Mouse (Mus musculus): ENCODE measurements around the gene Phf3. TPM values are rescaled to one million over a fixed set of nuclear protein-coding genes. Genes with fewer than 3 reads are reported as not detected.
"Not testable (repeated sequence)": the region's sequence is repeated elsewhere in the genome, so short reads cannot be mapped to it uniquely, and the experiment has no call there.

Gene Phf3
- 73.9 TPM for polyA plus RNA-seq (2021)

GRCm38 (mm10) chr1:30873541-30874260 lies at the start of gene Phf3:
Phf3 (minus strand) TSS chr1:30873921.
- CTCF ChIA-PET = interaction anchor here (0.6 kb wide), 1 partner anchor 75 kb away, joined by 3 read pairs; no protein-coding TSS in a partner anchor
- peak; percentile 55 for DNase-seq (ENCODE audit: low read depth, low spot score)
- in situ Hi-C loops (cut with MboI; ENCODE audit: low pct_unique_long_range_greater_than_20kb) = loop anchor here (10.0 kb wide), 1 partner anchor 281 kb away; no protein-coding TSS in a partner anchor
- POLR2A ChIA-PET = no interaction called here
- TF ChIP-seq CTCF (IDR thresholded peaks at IDR 0.05) = peak; percentile 28
- H3K27me3 ChIP-seq = no peaks in the 10 kb centered on the region
- peak; percentile 93 for ATAC-seq

GRCm38 (mm10) chr1:30922237-30922636 lies 48.5 kb upstream of the Phf3 start:
- no peak for TF ChIP-seq CTCF (IDR thresholded peaks at IDR 0.05)
- H3K27me3 ChIP-seq = no peaks in the 10 kb centered on the region
- ChIA-PET POLR2A (no interaction called here), CTCF (interaction anchor here (1.8 kb wide), 1 partner anchor 16 kb away, joined by 4 read pairs; no protein-coding TSS in a partner anchor)
- in situ Hi-C loops (cut with MboI; ENCODE audit: low pct_unique_long_range_greater_than_20kb) = no loop called here
- DNase-seq (ENCODE audit: low read depth, low spot score) (no peak), ATAC-seq (no peak)

- ChIA-PET CTCF (interaction anchor here (1.1 to 1.8 kb wide), 2 partner anchors 9 to 15 kb away, joined by 4 read pairs; no protein-coding TSS in a partner anchor), POLR2A (no interaction called here)
- DNase-seq (ENCODE audit: low read depth, low spot score) (no peak), ATAC-seq (no peak)
- TF ChIP-seq CTCF (IDR thresholded peaks at IDR 0.05) = no peak
- in situ Hi-C loops (cut with MboI; ENCODE audit: low pct_unique_long_range_greater_than_20kb) = no loop called here
- H3K27me3 ChIP-seq = no peaks in the 10 kb centered on the region
Measured at GRCm38 (mm10) chr1:30921252-30921651, 47.5 kb upstream of the Phf3 start.

GRCm38 (mm10) chr1:30920620-30921177 lies 47.0 kb upstream of the Phf3 start:
- in situ Hi-C loops (cut with MboI; ENCODE audit: low pct_unique_long_range_greater_than_20kb) = no loop called here
- DNase-seq (ENCODE audit: low read depth, low spot score) (no peak), ATAC-seq (no peak)
- peak; percentile 58 for TF ChIP-seq CTCF (IDR thresholded peaks at IDR 0.05)
- no peaks in the 10 kb centered on the region for H3K27me3 ChIP-seq
- ChIA-PET POLR2A (no interaction called here), CTCF (interaction anchor here (1.1 kb wide), 1 partner anchor 10 kb away, joined by 4 read pairs; no protein-coding TSS in a partner anchor)

GRCm38 (mm10) chr1:30910172-30910571 lies 36.5 kb upstream of the Phf3 start:
- CTCF ChIA-PET = no interaction called here
- DNase-seq (ENCODE audit: low read depth, low spot score) (no peak), ATAC-seq (no peak)
- H3K27me3 ChIP-seq = no peaks in the 10 kb centered on the region
- in situ Hi-C loops (cut with MboI; ENCODE audit: low pct_unique_long_range_greater_than_20kb) = no loop called here
- POLR2A ChIA-PET = no interaction called here
- TF ChIP-seq CTCF (IDR thresholded peaks at IDR 0.05) = no peak

- DNase-seq (ENCODE audit: low read depth, low spot score) (no peak), ATAC-seq (peak; percentile 67)
- in situ Hi-C loops (cut with MboI; ENCODE audit: low pct_unique_long_range_greater_than_20kb) = no loop called here
- TF ChIP-seq CTCF (IDR thresholded peaks at IDR 0.05) = no peak
- ChIA-PET CTCF (interaction anchor here (1.0 to 1.1 kb wide), 2 partner anchors 11 to 235 kb away, joined by 3 to 5 read pairs; no protein-coding TSS in a partner anchor), POLR2A (interaction anchor here (1.0 kb wide), 1 partner anchor 9 kb away, joined by 3 read pairs; no protein-coding TSS in a partner anchor)
- H3K27me3 ChIP-seq = no peaks in the 10 kb centered on the region
Measured at GRCm38 (mm10) chr1:30908797-30909196, 35.1 kb upstream of the Phf3 start.

- TF ChIP-seq CTCF (IDR thresholded peaks at IDR 0.05) = no peak
- DNase-seq (ENCODE audit: low read depth, low spot score) (peak; percentile 47), ATAC-seq (peak; percentile 98)
- CTCF ChIA-PET = interaction anchor here (0.7 to 1.6 kb wide), 4 partner anchors 8 to 29 kb away, joined by 3 to 5 read pairs (median 3); no protein-coding TSS in a partner anchor
- POLR2A ChIA-PET = no interaction called here
- H3K27me3 ChIP-seq = no peaks in the 10 kb centered on the region
- in situ Hi-C loops (cut with MboI; ENCODE audit: low pct_unique_long_range_greater_than_20kb) = no loop called here
Measured at GRCm38 (mm10) chr1:30903480-30904218, 29.9 kb upstream of the Phf3 start.

GRCm38 (mm10) chr1:30898691-30899090 lies 25.0 kb upstream of the Phf3 start:
- CTCF ChIA-PET = no interaction called here
- H3K27me3 ChIP-seq = no peaks in the 10 kb centered on the region
- ATAC-seq = no peak
- TF ChIP-seq CTCF (IDR thresholded peaks at IDR 0.05) = no peak
- in situ Hi-C loops (cut with MboI; ENCODE audit: low pct_unique_long_range_greater_than_20kb) = no loop called here
- no peak for DNase-seq (ENCODE audit: low read depth, low spot score)
- POLR2A ChIA-PET = no interaction called here

- DNase-seq (ENCODE audit: low read depth, low spot score); CTCF ChIA-PET; POLR2A ChIA-PET; H3K27me3 ChIP-seq; in situ Hi-C loops (cut with MboI; ENCODE audit: low pct_unique_long_range_greater_than_20kb); ATAC-seq: not testable (repeated sequence)
Measured at GRCm38 (mm10) chr1:30895366-30895765, 21.6 kb upstream of the Phf3 start.

GRCm38 (mm10) chr1:30883806-30884205 lies 10.1 kb upstream of the Phf3 start:
- in situ Hi-C loops (cut with MboI; ENCODE audit: low pct_unique_long_range_greater_than_20kb); POLR2A ChIA-PET; ATAC-seq; DNase-seq (ENCODE audit: low read depth, low spot score); CTCF ChIA-PET; H3K27me3 ChIP-seq: not testable (repeated sequence)

Data from Patski (cell line).